8 mouse cellular contexts compared by ENCODE assay signal in genomic region chr5:43355026-43355580, GRCm38 (mm10).
DNase-seq lines count a peak whose midpoint lies in the region; ATAC-seq and TF ChIP-seq lines count a peak whose summit lies in the region.

No protein-coding gene starts in this region.

- H3K79me2 ChIP-seq in C2C12 (ENCODE audit: control insufficient read depth, insufficient read depth) (no peaks in the 10 kb centered on the region), myocyte (ENCODE audit: control insufficient read depth, insufficient read depth) (no peaks in the 10 kb centered on the region)

- H3K4me1 ChIP-seq in bone marrow macrophage, adult 2 months (ENCODE audit: control insufficient read depth, insufficient read depth, low read length): peaks cover 15% of the 10 kb centered on the region
- peaks cover 35% of the 10 kb centered on the region for H3K4me1 ChIP-seq in heart, embryonic 13.5 days
- no peaks in the 10 kb centered on the region; the same call in 1 of the 2 replicates for H3K4me1 ChIP-seq in kidney, postnatal 0 days (replicated peaks; ENCODE audit: insufficient read depth, low read length)
- peaks cover 8% of the 10 kb centered on the region for H3K4me1 ChIP-seq in liver, embryonic 11.5 days (replicated peaks; ENCODE audit: control insufficient read depth, insufficient read depth, low read length)

- H3K4me3 ChIP-seq in C2C12 (ENCODE audit: insufficient read depth, poor library complexity, severe bottlenecking): no peak overlapping the region
- H3K4me3 ChIP-seq in bone marrow macrophage, adult 2 months (ENCODE audit: insufficient read depth, low read length): peak overlapping the region; percentile 51
- peak overlapping the region; percentile 52 for H3K4me3 ChIP-seq in heart, embryonic 13.5 days
- H3K4me3 ChIP-seq in kidney, postnatal 0 days (replicated peaks; ENCODE audit: low read depth, low read length): peak overlapping the region; percentile 34
- H3K4me3 ChIP-seq in liver, embryonic 11.5 days (ENCODE audit: low read depth, low read length): peak overlapping the region; percentile 50
- peak overlapping the region; percentile 9 for H3K4me3 ChIP-seq in myocyte

- H3ac ChIP-seq in C2C12 (ENCODE audit: control insufficient read depth, insufficient read length, low read depth) (peak overlapping the region; percentile 34), myocyte (ENCODE audit: control insufficient read depth, insufficient read length) (no peak overlapping the region)

- no peak for TF ChIP-seq POLR2A in bone marrow macrophage, adult 2 months (IDR thresholded peaks at IDR 0.05; ENCODE audit: borderline replicate concordance, low read depth, low read length)
- peak; percentile 46 for TF ChIP-seq POLR2A in myocyte (IDR thresholded peaks at IDR 0.05; ENCODE audit: insufficient read length, low read depth)

- H3K79me3 ChIP-seq in C2C12 (ENCODE audit: low read depth): no peaks in the 10 kb centered on the region

- TF ChIP-seq CTCF in C2C12 (IDR thresholded peaks at IDR 0.05; ENCODE audit: control insufficient read depth, insufficient read depth, insufficient read length): no peak
- no peak for TF ChIP-seq CTCF in bone marrow macrophage, adult 2 months (IDR thresholded peaks at IDR 0.05; ENCODE audit: low read depth, low read length)
- TF ChIP-seq CTCF in kidney, postnatal 0 days (IDR thresholded peaks at IDR 0.05; ENCODE audit: low read depth): peak; percentile 50

- under 1% methylated on average over 12 of the region's 12 CpGs for WGBS in heart, embryonic 13.5 days
- under 1% methylated on average over 12 of the region's 12 CpGs for WGBS in kidney, postnatal 0 days
- WGBS in liver, embryonic 11.5 days: under 1% methylated on average over 12 of the region's 12 CpGs

- peak overlapping the region; percentile 72 for H3K4me2 ChIP-seq in heart, embryonic 13.5 days
- H3K4me2 ChIP-seq in kidney, postnatal 0 days (ENCODE audit: low read length): peak overlapping the region; percentile 63
- peak overlapping the region; percentile 80 for H3K4me2 ChIP-seq in liver, embryonic 11.5 days
- H3K4me2 ChIP-seq in myocyte (ENCODE audit: low read depth): peak overlapping the region; percentile 93

- DNase-seq in kidney, postnatal 0 days (ENCODE audit: low spot score): peak; percentile 92
- peak; percentile 89 for DNase-seq in liver, embryonic 11.5 days (ENCODE audit: low spot score)
- peak; percentile 25 for DNase-seq in splenic B cell, adult 2 months (ENCODE audit: low read depth, low spot score)

- H3K27me3 ChIP-seq in C2C12 (ENCODE audit: control insufficient read depth, insufficient read depth, insufficient read length): no peaks in the 10 kb centered on the region
- no peaks in the 10 kb centered on the region for H3K27me3 ChIP-seq in heart, embryonic 13.5 days (replicated peaks)
- no peaks in the 10 kb centered on the region for H3K27me3 ChIP-seq in kidney, postnatal 0 days (ENCODE audit: insufficient read depth, low read length)
- no peaks in the 10 kb centered on the region for H3K27me3 ChIP-seq in liver, embryonic 11.5 days (replicated peaks; ENCODE audit: control insufficient read depth, insufficient read depth, low read length)
- no peaks in the 10 kb centered on the region for H3K27me3 ChIP-seq in myocyte (ENCODE audit: control insufficient read depth, insufficient read depth, insufficient read length)
- no peaks in the 10 kb centered on the region for H3K27me3 ChIP-seq in splenic B cell, adult 2 months (ENCODE audit: control insufficient read depth, insufficient read depth, low read length, poor library complexity, severe bottlenecking)

- peak; percentile 87 for ATAC-seq in erythroid progenitor cell, adult 5-6 weeks (replicated peaks; ENCODE audit: low FRiP score, poor library complexity, severe bottlenecking)
- ATAC-seq in heart, embryonic 13.5 days (ENCODE audit: extremely low read depth, insufficient number of reproducible peaks, low FRiP score, low TSS enrichment): peak; percentile 95
- ATAC-seq in kidney, postnatal 0 days (replicated peaks; ENCODE audit: low FRiP score, low read depth): peak; percentile 98
- peak; percentile 96 for ATAC-seq in liver, embryonic 11.5 days (replicated peaks; ENCODE audit: low FRiP score)

- H3K27ac ChIP-seq in bone marrow macrophage, adult 2 months (ENCODE audit: insufficient read depth, low read depth, low read length): peak overlapping the region; percentile 37
- H3K27ac ChIP-seq in heart, embryonic 13.5 days (replicated peaks): peak overlapping the region; percentile 89
- H3K27ac ChIP-seq in kidney, postnatal 0 days: peak overlapping the region; percentile 66; the same call in 1 of the 2 replicates
- peak overlapping the region; percentile 53 for H3K27ac ChIP-seq in liver, embryonic 11.5 days (ENCODE audit: low read depth, low read length)

- H3K9ac ChIP-seq in heart, embryonic 13.5 days: peak overlapping the region; percentile 75
- H3K9ac ChIP-seq in kidney, postnatal 0 days (ENCODE audit: low read depth, low read length): peak overlapping the region; percentile 28; the same call in 1 of the 2 replicates
- peak overlapping the region; percentile 62 for H3K9ac ChIP-seq in liver, embryonic 11.5 days (ENCODE audit: low read depth, low read length)

- no peaks in the 10 kb centered on the region for H3K9me3 ChIP-seq in heart, embryonic 13.5 days
- no peaks in the 10 kb centered on the region for H3K9me3 ChIP-seq in kidney, postnatal 0 days (replicated peaks; ENCODE audit: low read length)
- H3K9me3 ChIP-seq in liver, embryonic 11.5 days (ENCODE audit: control insufficient read depth, low read length): no peaks in the 10 kb centered on the region

- H3K36me3 ChIP-seq in C2C12 (ENCODE audit: control insufficient read depth, insufficient read depth) (no peaks in the 10 kb centered on the region), myocyte (ENCODE audit: control insufficient read depth, insufficient read depth) (no peaks in the 10 kb centered on the region)
- H3K36me3 ChIP-seq in heart, embryonic 13.5 days: no peaks in the 10 kb centered on the region
- no peaks in the 10 kb centered on the region for H3K36me3 ChIP-seq in kidney, postnatal 0 days (ENCODE audit: insufficient read depth, low read length)
- H3K36me3 ChIP-seq in liver, embryonic 11.5 days (ENCODE audit: control insufficient read depth, insufficient read depth, low read length): no peaks in the 10 kb centered on the region
- H3K36me3 ChIP-seq in splenic B cell, adult 2 months (ENCODE audit: control insufficient read depth, insufficient read depth, low read length, poor library complexity, severe bottlenecking): no peaks in the 10 kb centered on the region

TF ChIP-seq in C2C12, 6 proteins besides CTCF, POLR2A, EP300 and RAD21:
- no peak for TF ChIP-seq FOSL1 (IDR thresholded peaks at IDR 0.05; ENCODE audit: insufficient read depth, low read length, poor library complexity, severe bottlenecking)
- no peak for TF ChIP-seq MAX (IDR thresholded peaks at IDR 0.05)
- TF ChIP-seq MYOG (IDR thresholded peaks at IDR 0.05; ENCODE audit: control insufficient read depth, extremely low read depth, insufficient read length): no peak
- TF ChIP-seq CEBPB (IDR thresholded peaks at IDR 0.05; ENCODE audit: low read depth): no peak
- no peak for TF ChIP-seq USF1 (IDR thresholded peaks at IDR 0.05; ENCODE audit: low read depth)

TF ChIP-seq in myocyte, 11 proteins besides CTCF, POLR2A, EP300 and RAD21:
- TF ChIP-seq MYOG (IDR thresholded peaks at IDR 0.05; ENCODE audit: control insufficient read depth in 1 of 3, insufficient read depth in 1 of 3, insufficient read length in 2 of 3, low read depth in 2 of 3) (peak in 1 of 3 experiments; percentile 44), MYOD1 (IDR thresholded peaks at IDR 0.05; ENCODE audit: control insufficient read depth in 1 of 3, insufficient read length in 2 of 3, low read depth in 2 of 3) (peak in 2 of 3 experiments; percentile 9 to 66), POLR2AphosphoS2 (IDR thresholded peaks at IDR 0.05; ENCODE audit: insufficient read length, low read depth) (no peak), SRF (IDR thresholded peaks at IDR 0.05; ENCODE audit: control insufficient read depth, insufficient read length, low read depth) (peak; percentile 26)
TF ChIP-seq in myocyte: peak in this region for 3.

Comparison
In these comparisons a context has a peak if more than half of its experiments do, and no peak if none do; other contexts are left out.
1. H3K27ac ChIP-seq: peak in every context shown above with its lines; median percentile 89 in heart, embryonic 13.5 days; 66 in kidney, postnatal 0 days; 53 in liver, embryonic 11.5 days; 37 in bone marrow macrophage, adult 2 months.
2. DNase-seq: peak in every context shown above with its lines; median percentile 92 in kidney, postnatal 0 days; 89 in liver, embryonic 11.5 days; 25 in splenic B cell, adult 2 months.